Mouse (Mus musculus): Measurements from ENCODE around the gene Gm26602. TPM values are rescaled to one million over a fixed set of nuclear protein-coding genes. Genes with fewer than 3 reads are reported as not detected.

Gene Gm26602
- polyA plus RNA-seq, 1 experiment, result not detected

DNA sequence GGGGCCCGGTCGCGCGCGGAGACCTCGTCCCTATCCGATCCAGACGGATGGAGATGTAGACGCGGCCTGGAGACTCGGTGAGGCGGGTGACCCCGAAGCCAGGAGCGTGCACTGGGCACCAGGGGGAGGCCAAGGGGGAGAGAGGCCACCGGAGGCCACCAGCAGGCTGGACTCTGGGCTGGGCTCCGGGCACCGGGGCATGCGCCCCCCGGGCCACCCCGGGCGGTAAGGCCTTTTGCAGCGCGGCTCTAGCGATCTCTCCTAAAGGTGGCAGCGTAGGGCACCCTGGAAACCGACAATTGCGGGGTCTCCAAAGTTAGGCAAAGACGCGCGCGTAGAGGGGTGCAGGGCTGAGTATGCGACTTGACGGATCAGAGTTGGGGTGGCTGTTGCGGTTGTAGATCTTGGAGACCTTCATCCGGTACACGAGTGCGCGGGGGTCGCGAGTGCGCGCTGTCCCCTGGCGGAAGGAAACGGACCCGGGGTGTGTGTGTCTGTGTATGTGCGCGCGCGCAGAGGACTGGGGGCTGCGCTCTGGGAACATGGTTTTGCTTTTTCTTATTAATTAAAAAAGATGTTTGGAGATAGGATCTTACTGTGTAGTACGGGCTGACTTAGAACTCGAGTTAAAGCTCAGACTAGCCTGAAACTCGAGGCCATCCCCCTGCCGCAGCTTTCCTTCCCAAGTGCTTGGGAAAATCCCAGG, 16.8 kb downstream of the Gm26602 start:
- Histone ChIP-seq H3ac (ENCODE audit: control insufficient read depth, insufficient read length) (peak overlapping the region; percentile 12), H3K27me3 (ENCODE audit: control insufficient read depth, insufficient read depth, insufficient read length) (no peaks in the 10 kb centered on the region), H3K4me2 (ENCODE audit: low read depth) (peak overlapping the region; percentile 99), H3K4me3 (peak overlapping the region; percentile 96), H3K36me3 (ENCODE audit: control insufficient read depth, insufficient read depth) (peaks cover 5% of the 10 kb centered on the region), H3K79me2 (ENCODE audit: control insufficient read depth, insufficient read depth) (peaks cover 4% of the 10 kb centered on the region)
- TF ChIP-seq REST (IDR thresholded peaks at IDR 0.05; ENCODE audit: insufficient read depth, insufficient read length), result no peak
- TF ChIP-seq MYOD1 (IDR thresholded peaks at IDR 0.05; ENCODE audit: control insufficient read depth in 1 of 3, insufficient read length in 2 of 3, low read depth in 2 of 3), result peak in 1 of 3 experiments; percentile 9
- TF ChIP-seq E2F4 (IDR thresholded peaks at IDR 0.05; ENCODE audit: insufficient read depth), result no peak

DNA sequence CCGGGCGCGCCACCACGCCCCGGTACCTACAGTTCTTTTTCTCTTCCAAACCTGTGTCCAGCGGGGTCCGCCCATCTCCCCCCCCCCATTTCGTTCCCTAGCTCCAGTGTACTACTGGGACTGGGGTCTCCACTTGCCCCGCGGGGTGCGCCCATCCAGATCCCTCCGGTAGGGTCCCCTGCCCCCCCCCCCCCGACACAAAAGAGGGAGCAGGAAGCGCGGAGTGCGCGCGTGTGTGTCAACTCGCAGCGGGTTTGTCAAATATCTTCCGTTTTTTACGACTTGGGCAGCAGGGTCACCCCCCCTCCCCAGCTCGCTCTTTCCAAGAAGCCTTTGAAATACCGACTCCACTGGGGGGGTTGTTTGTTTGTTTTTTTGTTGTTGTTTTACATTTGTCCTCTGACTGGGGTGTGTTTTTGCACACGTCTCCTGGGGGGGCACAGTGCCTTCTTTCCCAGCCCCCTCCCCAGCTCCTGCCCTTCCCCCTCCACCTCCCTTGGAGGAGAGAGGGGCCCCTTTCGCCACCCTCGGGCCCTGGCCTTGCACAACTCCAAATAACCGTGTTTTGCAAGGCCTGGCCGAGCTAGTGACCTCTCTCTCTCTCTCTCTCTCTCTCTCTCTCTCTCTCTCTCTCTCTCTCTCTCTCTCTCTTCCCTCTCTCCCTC, 17.5 kb downstream of the Gm26602 start:
- peaks cover 5% of the 10 kb centered on the region for H3K36me3 ChIP-seq (ENCODE audit: control insufficient read depth, insufficient read depth)
- no peak for TF ChIP-seq REST (IDR thresholded peaks at IDR 0.05; ENCODE audit: insufficient read depth, insufficient read length)
- no peak for TF ChIP-seq TCF12 (IDR thresholded peaks at IDR 0.05; ENCODE audit: insufficient read depth, poor library complexity, severe bottlenecking)
- TF ChIP-seq MYOD1 (IDR thresholded peaks at IDR 0.05; ENCODE audit: control insufficient read depth in 1 of 3, insufficient read length in 2 of 3, low read depth in 2 of 3), result no peak
- TF ChIP-seq POLR2A (IDR thresholded peaks at IDR 0.05; ENCODE audit: insufficient read length, low read depth), result no peak
- no peak for TF ChIP-seq POLR2AphosphoS2 (IDR thresholded peaks at IDR 0.05; ENCODE audit: insufficient read length, low read depth)
- TF ChIP-seq TCF3 (IDR thresholded peaks at IDR 0.05; ENCODE audit: insufficient read length, low read depth), result no peak
- TF ChIP-seq MYOG (IDR thresholded peaks at IDR 0.05; ENCODE audit: control insufficient read depth in 1 of 3, insufficient read depth in 1 of 3, insufficient read length in 2 of 3, low read depth in 2 of 3), result no peak
- TF ChIP-seq MAX (IDR thresholded peaks at IDR 0.05; ENCODE audit: low read depth), result no peak
- no peak for TF ChIP-seq SRF (IDR thresholded peaks at IDR 0.05; ENCODE audit: control insufficient read depth, insufficient read length, low read depth)
- no peak for TF ChIP-seq CEBPB (IDR thresholded peaks at IDR 0.05; ENCODE audit: insufficient read depth, poor library complexity, severe bottlenecking)
- TF ChIP-seq E2F4 (IDR thresholded peaks at IDR 0.05; ENCODE audit: insufficient read depth), result no peak
- no peak for TF ChIP-seq USF1 (IDR thresholded peaks at IDR 0.05; ENCODE audit: low read depth)
- H3K4me3 ChIP-seq, result peak overlapping the region; percentile 96
- H3K79me2 ChIP-seq (ENCODE audit: control insufficient read depth, insufficient read depth), result peaks cover 4% of the 10 kb centered on the region
- peak overlapping the region; percentile 99 for H3K4me2 ChIP-seq (ENCODE audit: low read depth)
- H3ac ChIP-seq (ENCODE audit: control insufficient read depth, insufficient read length), result peak overlapping the region; percentile 12
- H3K27me3 ChIP-seq (ENCODE audit: control insufficient read depth, insufficient read depth, insufficient read length), result no peaks in the 10 kb centered on the region

- peak overlapping the region; percentile 96 for H3K4me3 ChIP-seq
- H3K36me3 ChIP-seq (ENCODE audit: control insufficient read depth, insufficient read depth), result peaks cover 5% of the 10 kb centered on the region
- no peak overlapping the region for H3ac ChIP-seq (ENCODE audit: control insufficient read depth, insufficient read length)
- no peak overlapping the region for H3K4me2 ChIP-seq (ENCODE audit: low read depth)
- peaks cover 4% of the 10 kb centered on the region for H3K79me2 ChIP-seq (ENCODE audit: control insufficient read depth, insufficient read depth)
- H3K27me3 ChIP-seq (ENCODE audit: control insufficient read depth, insufficient read depth, insufficient read length), result no peaks in the 10 kb centered on the region
- no peak for TF ChIP-seq TCF12 (IDR thresholded peaks at IDR 0.05; ENCODE audit: insufficient read depth, poor library complexity, severe bottlenecking)
- TF ChIP-seq MYOD1 (IDR thresholded peaks at IDR 0.05; ENCODE audit: control insufficient read depth in 1 of 3, insufficient read length in 2 of 3, low read depth in 2 of 3), result no peak
- TF ChIP-seq MYOG (IDR thresholded peaks at IDR 0.05; ENCODE audit: control insufficient read depth in 1 of 3, insufficient read depth in 1 of 3, insufficient read length in 2 of 3, low read depth in 2 of 3), result no peak
- no peak for TF ChIP-seq E2F4 (IDR thresholded peaks at IDR 0.05; ENCODE audit: insufficient read depth)
Measured at GRCm38 (mm10) chr10:79928907-79929701, 18.4 kb downstream of the Gm26602 start.

GRCm38 (mm10) chr10:79929967-79930825, 19.5 kb downstream of the Gm26602 start:
- Histone ChIP-seq H3ac (ENCODE audit: control insufficient read depth, insufficient read length) (no peak overlapping the region), H3K27me3 (ENCODE audit: control insufficient read depth, insufficient read depth, insufficient read length) (no peaks in the 10 kb centered on the region), H3K79me2 (ENCODE audit: control insufficient read depth, insufficient read depth) (peaks cover 4% of the 10 kb centered on the region), H3K4me3 (no peak overlapping the region), H3K4me2 (ENCODE audit: low read depth) (no peak overlapping the region), H3K36me3 (ENCODE audit: control insufficient read depth, insufficient read depth) (peaks cover 5% of the 10 kb centered on the region)
- no peak for TF ChIP-seq POLR2A (IDR thresholded peaks at IDR 0.05; ENCODE audit: insufficient read length, low read depth)
- no peak for TF ChIP-seq TCF12 (IDR thresholded peaks at IDR 0.05; ENCODE audit: insufficient read depth, poor library complexity, severe bottlenecking)
- no peak for TF ChIP-seq CEBPB (IDR thresholded peaks at IDR 0.05; ENCODE audit: insufficient read depth, poor library complexity, severe bottlenecking)
- TF ChIP-seq TCF3 (IDR thresholded peaks at IDR 0.05; ENCODE audit: insufficient read length, low read depth), result no peak
- TF ChIP-seq POLR2AphosphoS2 (IDR thresholded peaks at IDR 0.05; ENCODE audit: insufficient read length, low read depth), result no peak
- no peak for TF ChIP-seq USF1 (IDR thresholded peaks at IDR 0.05; ENCODE audit: low read depth)
- no peak for TF ChIP-seq SRF (IDR thresholded peaks at IDR 0.05; ENCODE audit: control insufficient read depth, insufficient read length, low read depth)
- no peak for TF ChIP-seq MYOG (IDR thresholded peaks at IDR 0.05; ENCODE audit: control insufficient read depth in 1 of 3, insufficient read depth in 1 of 3, insufficient read length in 2 of 3, low read depth in 2 of 3)
- TF ChIP-seq MYOD1 (IDR thresholded peaks at IDR 0.05; ENCODE audit: control insufficient read depth in 1 of 3, insufficient read length in 2 of 3, low read depth in 2 of 3), result no peak
- TF ChIP-seq REST (IDR thresholded peaks at IDR 0.05; ENCODE audit: insufficient read depth, insufficient read length), result no peak
- TF ChIP-seq E2F4 (IDR thresholded peaks at IDR 0.05; ENCODE audit: insufficient read depth), result no peak

Measured in myocyte (in vitro differentiated cells).